Mouse (Mus musculus) right cerebral cortex, postnatal 4 days (tissue): ENCODE results near the gene Rft1.
"Not testable (repeated sequence)": the region's sequence is repeated elsewhere in the genome, so short reads cannot be mapped to it uniquely, and the experiment has no call there.

Experiments
- DNase-seq: peaks from one replicate; pipeline ENCODE4 v3.0.0-alpha.2; 2022

The Rft1 gene

GRCm38 (mm10) chr14:30682131-30682530, 28.0 kb downstream of the Rft1 start:
- DNase-seq, result no peak

GRCm38 (mm10) chr14:30690685-30691084, 36.5 kb downstream of the Rft1 start:
- no peak for DNase-seq

GRCm38 (mm10) chr14:30692439-30692838, 38.3 kb downstream of the Rft1 start:
- no peak for DNase-seq

- no peak for DNase-seq
Observed at GRCm38 (mm10) chr14:30694786-30695185, 40.6 kb downstream of the Rft1 start.

GRCm38 (mm10) chr14:30695609-30696008, 41.4 kb downstream of the Rft1 start:
- peak; percentile 75 for DNase-seq

- no peak for DNase-seq
Observed at GRCm38 (mm10) chr14:30697407-30698052, 43.4 kb downstream of the Rft1 start.

GRCm38 (mm10) chr14:30699656-30700055, 45.5 kb downstream of the Rft1 start:
- DNase-seq, result peak; percentile 50

- no peak for DNase-seq
Observed at GRCm38 (mm10) chr14:30702512-30702911, 48.4 kb downstream of the Rft1 start.

- no peak for DNase-seq
Observed at GRCm38 (mm10) chr14:30703079-30703478, 48.9 kb downstream of the Rft1 start.

- no peak for DNase-seq
Observed at GRCm38 (mm10) chr14:30704098-30704855, 50.1 kb downstream of the Rft1 start.

- no peak for DNase-seq
Observed at GRCm38 (mm10) chr14:30711892-30712291, 57.7 kb downstream of the Rft1 start.

- DNase-seq, result no peak
Observed at GRCm38 (mm10) chr14:30713769-30714168, 59.6 kb downstream of the Rft1 start.

- peak; percentile 86 for DNase-seq
Observed at GRCm38 (mm10) chr14:30714799-30715617, 60.8 kb downstream of the Rft1 start, which contains the start of gene Sfmbt1. Gene Sfmbt1 (plus strand): TSS chr14:30714849.

GRCm38 (mm10) chr14:30715618-30716050, 61.5 kb downstream of the Rft1 start:
- DNase-seq, result no peak

GRCm38 (mm10) chr14:30716051-30716952, 62.1 kb downstream of the Rft1 start:
- DNase-seq, result peak; percentile 67

- DNase-seq, result no peak
Observed at GRCm38 (mm10) chr14:30716953-30717285, 62.8 kb downstream of the Rft1 start.

GRCm38 (mm10) chr14:30718696-30719095, 64.5 kb downstream of the Rft1 start:
- not testable (repeated sequence) for DNase-seq

- DNase-seq, result no peak
Observed at GRCm38 (mm10) chr14:30719514-30719913, 65.4 kb downstream of the Rft1 start.

GRCm38 (mm10) chr14:30721850-30722249, 67.7 kb downstream of the Rft1 start:
- DNase-seq, result no peak

GRCm38 (mm10) chr14:30722406-30722805, 68.2 kb downstream of the Rft1 start:
- no peak for DNase-seq

- DNase-seq, result no peak
Observed at GRCm38 (mm10) chr14:30731896-30732295, 77.7 kb downstream of the Rft1 start.

- DNase-seq, result no peak
Observed at GRCm38 (mm10) chr14:30734665-30735064, 80.5 kb downstream of the Rft1 start.
